Mouse (Mus musculus) midbrain, embryonic 14.5 days (tissue): ENCODE measurements around the gene Actrt3. TPM values are rescaled to one million over a fixed set of nuclear protein-coding genes. Genes with fewer than 3 reads are reported as not detected.

Experiments used
- ATAC-seq: fragments of 200-750 bp; cut with Nextera tagmentation; 2 replicates; pipeline ENCODE4 v1.8.0; 2017; ENCODE audit warnings: moderate number of reproducible peaks, moderate library complexity; ENCODE audit not compliant: low FRiP score, low TSS enrichment
- DNase-seq: peaks from one replicate; pipeline ENCODE4 v3.0.0-alpha.2; 2015
- H3K27ac ChIP-seq: fragments of 300-500 bp; sonication (generic); replicated peaks from 2 replicates; pipeline ENCODE4 v1.5.1; 2014; ENCODE audit warnings: mild to moderate bottlenecking, low read depth, low read length, moderate library complexity
- H3K27me3 ChIP-seq: fragments of 300-500 bp; sonication (generic); 2 replicates; pipeline ENCODE4 v1.6.1; 2014; ENCODE audit warnings: low read length, control low read depth, mixed read lengths; ENCODE audit not compliant: control insufficient read depth, insufficient read depth
- H3K36me3 ChIP-seq: fragments of 300-500 bp; sonication (generic); 2 replicates; pipeline ENCODE4 v1.6.1; 2014; ENCODE audit warnings: low read length, control low read depth; ENCODE audit not compliant: control insufficient read depth, insufficient read depth
- H3K4me1 ChIP-seq: fragments of 300-500 bp; sonication (generic); 2 replicates; pipeline ENCODE4 v1.6.1; 2014; ENCODE audit warnings: mild to moderate bottlenecking, antibody characterized with exemption, low read length, control low read depth; ENCODE audit not compliant: control insufficient read depth, insufficient read depth
- H3K4me2 ChIP-seq: fragments of 300-500 bp; sonication (generic); 2 replicates; pipeline ENCODE4 v1.6.1; 2014; ENCODE audit warnings: mild to moderate bottlenecking, low read length, moderate library complexity
- H3K4me3 ChIP-seq: fragments of 300-500 bp; sonication (generic); replicated peaks from 2 replicates; pipeline ENCODE4 v1.5.1; 2014; ENCODE audit warnings: low read depth, low read length
- H3K9ac ChIP-seq: fragments of 300-500 bp; sonication (generic); replicated peaks from 2 replicates; pipeline ENCODE4 v1.6.1; 2014; ENCODE audit warnings: mild to moderate bottlenecking, low read length, moderate library complexity
- H3K9me3 ChIP-seq: fragments of 300-500 bp; sonication (generic); 2 replicates; pipeline ENCODE4 v1.6.1; 2016; ENCODE audit warnings: low read length, control low read depth, mixed read lengths; ENCODE audit not compliant: control insufficient read depth
- WGBS: fragments of 180-500 bp; shearing (Covaris S2); extraction: QIAGEN DNeasy Blood & Tissue Kit; methylation state at CpG from one replicate; pipeline ENCODE4 v1.1.7; 2014; 5-methylcytosine and 5-hydroxymethylcytosine counted together
- polyA plus RNA-seq: library from polyadenylated mRNA; unstranded; fragments of >200 nt; fragmentation: Nextera tagmentation; extraction: Ambion mirVana; gene quantifications from 2 replicates; pipeline ENCODE4 v1.2.1, GENCODE M21; 2014

Gene Actrt3
- polyA plus RNA-seq, 1 experiment from 2014 or later: 0.38 TPM

DNA sequence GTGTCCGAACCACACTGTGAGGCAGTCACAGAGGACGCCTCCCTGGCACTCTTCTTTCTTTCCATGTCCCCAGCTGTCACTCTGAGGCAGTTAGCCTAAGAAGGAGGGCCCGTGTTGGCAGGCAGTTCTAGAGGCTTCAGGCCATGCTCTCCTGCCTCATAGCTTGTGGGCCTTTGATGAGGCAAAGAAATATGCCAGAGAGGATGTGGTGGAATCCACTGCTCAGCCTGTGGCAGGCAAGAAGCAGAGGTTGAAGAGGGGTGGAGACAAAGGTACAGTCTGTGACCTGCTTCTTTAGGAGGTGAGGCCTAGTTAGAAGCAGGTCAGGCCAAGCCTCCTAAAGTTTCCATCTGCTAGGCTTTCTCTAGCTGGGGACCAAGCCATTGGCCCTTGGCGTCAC is 11.2 kb upstream of the Actrt3 start:
- H3K36me3 ChIP-seq: peaks cover 83% of the 10 kb centered on the region
- H3K27ac ChIP-seq: no peak overlapping the region
- DNase-seq (no peak), ATAC-seq (no peak)
- 93% methylated on average over 4 of the region's 4 CpGs for WGBS
- H3K4me1 ChIP-seq: no peaks in the 10 kb centered on the region
- no peak overlapping the region for H3K4me2 ChIP-seq
- H3K27me3 ChIP-seq: no peaks in the 10 kb centered on the region
- no peak overlapping the region for H3K4me3 ChIP-seq
- H3K9me3 ChIP-seq: no peaks in the 10 kb centered on the region
- H3K9ac ChIP-seq: no peak overlapping the region

- no peaks in the 10 kb centered on the region for H3K9me3 ChIP-seq
- H3K27me3 ChIP-seq: no peaks in the 10 kb centered on the region
- no peak overlapping the region for H3K9ac ChIP-seq
- no peak for ATAC-seq
- H3K4me3 ChIP-seq: no peak overlapping the region
- WGBS: 95% methylated on average over 3 of the region's 3 CpGs
- H3K27ac ChIP-seq: no peak overlapping the region
- H3K4me1 ChIP-seq: no peaks in the 10 kb centered on the region
- H3K4me2 ChIP-seq: no peak overlapping the region
- peaks cover 84% of the 10 kb centered on the region for H3K36me3 ChIP-seq
- no peak for DNase-seq
These were observed 9.3 kb upstream of the Actrt3 start for GRCm38 (mm10) chr3:30608999-30609398.

- Histone ChIP-seq H3K27ac (no peak overlapping the region), H3K27me3 (no peaks in the 10 kb centered on the region; the same call in 1 of the 2 replicates), H3K9me3 (no peaks in the 10 kb centered on the region), H3K4me1 (peaks cover 6% of the 10 kb centered on the region), H3K4me3 (peak overlapping the region; percentile 80), H3K9ac (peak overlapping the region; percentile 77), H3K36me3 (peaks cover 36% of the 10 kb centered on the region), H3K4me2 (peak overlapping the region; percentile 74)
- 24% methylated on average over 10 of the region's 10 CpGs for WGBS
- ATAC-seq: no peak
- no peak for DNase-seq
These were observed 3.5 kb upstream of the Actrt3 start for GRCm38 (mm10) chr3:30603256-30603655.

DNA sequence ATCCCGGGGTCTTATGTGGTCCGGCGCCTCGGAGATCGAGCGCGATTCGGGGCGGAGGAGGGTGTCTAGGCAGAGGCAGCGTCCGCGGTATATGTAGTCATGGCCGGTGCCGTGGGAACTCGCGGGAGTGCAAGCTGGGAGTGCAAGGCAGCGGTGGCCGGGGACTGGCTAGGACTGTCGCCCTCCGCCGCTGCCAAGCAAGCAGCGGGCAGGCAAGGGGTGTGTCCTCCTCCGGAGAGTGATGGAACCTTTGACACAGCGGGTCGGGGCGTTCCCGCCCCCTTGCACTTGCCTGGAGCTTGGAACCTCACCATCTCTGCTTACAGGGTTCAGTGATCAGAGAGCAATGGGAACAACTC is 3.0 kb upstream of the Actrt3 start:
- under 1% methylated on average over 27 of the region's 27 CpGs for WGBS
- peak; percentile 62; the same call in 1 of the 2 replicates for ATAC-seq
- DNase-seq: no peak

GRCm38 (mm10) chr3:30602065-30602739 is 2.5 kb upstream of the Actrt3 start, which contains the start of gene Mynn:
Gene Mynn, plus strand, starts transcription at chr3:30602065.
- H3K4me3 ChIP-seq: peak within 1 kb of the TSS; percentile 80
- peak within 1 kb of the TSS; percentile 96 for H3K27ac ChIP-seq
- WGBS: under 1% methylated on average over 39 of the region's 40 CpGs
- DNase-seq (peak; percentile 97), ATAC-seq (peak; percentile 95)
- H3K9me3 ChIP-seq: no peaks in the 10 kb centered on the region
- H3K4me2 ChIP-seq: peak within 1 kb of the TSS; percentile 80
- peaks cover 26% of the 10 kb centered on the region for H3K36me3 ChIP-seq
- no peaks in the 10 kb centered on the region; the same call in 1 of the 2 replicates for H3K27me3 ChIP-seq
- peaks cover 6% of the 10 kb centered on the region for H3K4me1 ChIP-seq
- H3K9ac ChIP-seq: peak within 1 kb of the TSS; percentile 77

More for the DNA sequence above, 3.0 kb upstream of the Actrt3 start:
- Histone ChIP-seq H3K4me1 (peaks cover 6% of the 10 kb centered on the region), H3K27ac (peak overlapping the region; percentile 96), H3K9ac (peak overlapping the region; percentile 77), H3K36me3 (peaks cover 31% of the 10 kb centered on the region), H3K27me3 (no peaks in the 10 kb centered on the region; the same call in 1 of the 2 replicates), H3K9me3 (no peaks in the 10 kb centered on the region), H3K4me2 (peak overlapping the region; percentile 74), H3K4me3 (peak overlapping the region; percentile 80)

DNA sequence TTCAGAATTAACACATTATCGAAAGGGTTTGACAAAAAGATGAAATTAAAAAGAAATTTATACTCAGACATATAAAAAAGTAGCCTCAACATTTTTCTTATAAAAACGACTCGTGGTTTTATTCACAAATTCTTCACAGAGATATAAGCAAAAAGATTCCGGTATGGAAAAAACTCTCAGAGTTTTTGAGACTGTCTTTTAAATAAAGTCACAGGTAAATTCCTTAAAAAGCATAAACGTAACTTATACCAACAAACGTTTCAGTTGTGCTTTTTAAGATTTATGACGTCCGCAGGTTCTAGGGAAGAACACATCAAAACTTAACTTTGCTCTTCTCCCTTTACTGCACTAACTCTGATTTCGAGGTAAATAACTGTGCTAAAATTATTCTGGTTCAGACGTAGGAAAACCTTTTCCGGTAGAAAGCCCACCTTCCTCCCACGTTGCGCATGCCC is 1.9 kb upstream of the Actrt3 start:
- WGBS: 1% methylated on average over 13 of the region's 13 CpGs
- H3K9ac ChIP-seq: peak overlapping the region; percentile 77
- peak overlapping the region; percentile 80 for H3K4me3 ChIP-seq
- ATAC-seq (no peak), DNase-seq (no peak)
- peak overlapping the region; percentile 96 for H3K27ac ChIP-seq
- peaks cover 6% of the 10 kb centered on the region for H3K4me1 ChIP-seq
- H3K36me3 ChIP-seq: peaks cover 23% of the 10 kb centered on the region
- H3K27me3 ChIP-seq: no peaks in the 10 kb centered on the region; the same call in 1 of the 2 replicates
- peak overlapping the region; percentile 80 for H3K4me2 ChIP-seq
- H3K9me3 ChIP-seq: no peaks in the 10 kb centered on the region

DNA sequence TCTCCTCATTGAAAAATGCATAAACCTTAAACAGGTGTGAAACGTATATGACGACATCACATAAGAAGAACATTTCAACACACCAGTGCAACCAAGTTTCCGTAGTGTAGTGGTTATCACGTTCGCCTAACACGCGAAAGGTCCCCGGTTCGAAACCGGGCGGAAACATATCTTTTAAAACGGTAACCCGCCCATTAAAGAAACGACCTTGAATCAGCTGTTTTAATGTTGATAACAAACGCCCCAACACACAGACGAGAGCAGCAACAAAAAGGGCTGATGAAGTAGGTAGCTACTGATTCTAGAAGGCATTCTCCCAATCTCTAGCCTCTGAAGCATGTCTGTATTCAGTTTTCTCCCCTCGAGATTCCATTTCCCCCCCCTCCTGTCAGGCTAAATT is 1.4 kb upstream of the Actrt3 start:
- Histone ChIP-seq H3K4me2 (peak overlapping the region; percentile 80), H3K27me3 (no peaks in the 10 kb centered on the region; the same call in 1 of the 2 replicates), H3K27ac (no peak overlapping the region), H3K9ac (peak overlapping the region; percentile 21; the same call in 1 of the 2 replicates), H3K9me3 (no peaks in the 10 kb centered on the region), H3K36me3 (peaks cover 19% of the 10 kb centered on the region), H3K4me3 (peak overlapping the region; percentile 80), H3K4me1 (peaks cover 6% of the 10 kb centered on the region)
- peak; percentile 95 for DNase-seq
- peak; percentile 21 for ATAC-seq
- WGBS: under 1% methylated on average over 17 of the region's 17 CpGs

GRCm38 (mm10) chr3:30600717-30601116 is 978 bp upstream of the Actrt3 start:
- DNase-seq (no peak), ATAC-seq (no peak)
- Histone ChIP-seq H3K4me2 (peak overlapping the region; percentile 80), H3K27ac (0 out of 2 replicates have a peak overlapping the region, but pooled peaks have one; percentile 21), H3K36me3 (peaks cover 15% of the 10 kb centered on the region; the same call in 1 of the 2 replicates), H3K9ac (peak overlapping the region; percentile 21; the same call in 1 of the 2 replicates), H3K4me1 (peaks cover 6% of the 10 kb centered on the region), H3K27me3 (no peaks in the 10 kb centered on the region; the same call in 1 of the 2 replicates), H3K4me3 (peak overlapping the region; percentile 80), H3K9me3 (no peaks in the 10 kb centered on the region)
- WGBS: 1% methylated on average over 14 of the region's 14 CpGs

- Histone ChIP-seq H3K9me3 (no peaks in the 10 kb centered on the region), H3K9ac (no peak overlapping the region), H3K4me3 (no peak overlapping the region), H3K36me3 (no peaks in the 10 kb centered on the region), H3K4me1 (no peaks in the 10 kb centered on the region), H3K27ac (no peak overlapping the region), H3K4me2 (no peak overlapping the region), H3K27me3 (no peaks in the 10 kb centered on the region; the same call in 1 of the 2 replicates)
- DNase-seq: no peak
- WGBS: 70% methylated on average over 7 of the region's 7 CpGs
- no peak for ATAC-seq
These were observed 2.5 kb downstream of the Actrt3 start for GRCm38 (mm10) chr3:30597271-30597670.
